Mouse (Mus musculus): ENCODE measurements around the gene Sergef. TPM values are rescaled to one million over a fixed set of nuclear protein-coding genes. Genes with fewer than 3 reads are reported as not detected.
"Not testable (repeated sequence)": the region's sequence is repeated elsewhere in the genome, so short reads cannot be mapped to it uniquely, and the experiment has no call there.

Sergef gene
- polyA plus RNA-seq, 1 experiment from 2014 or later = 21.1 TPM

DNA sequence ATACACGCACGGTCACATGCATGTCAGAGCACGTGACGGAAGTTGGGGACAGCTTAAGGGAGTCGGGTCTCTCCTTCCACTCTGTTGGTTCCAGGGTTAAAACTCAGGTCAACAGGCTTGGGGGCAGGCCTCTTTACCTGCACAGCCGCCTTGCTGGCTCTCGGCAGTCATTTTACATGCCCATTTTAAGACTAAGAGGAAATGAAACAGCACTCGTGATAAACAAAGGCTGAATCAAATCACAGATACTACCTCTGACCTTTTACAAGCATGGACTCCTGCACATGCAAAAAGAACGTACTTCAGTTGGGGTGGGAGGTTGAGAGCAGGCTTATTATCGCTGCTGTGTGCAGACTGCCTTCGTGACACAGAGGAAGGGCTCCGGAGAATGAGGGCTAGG lies 50.4 kb downstream of the Sergef start:
- ATAC-seq (ENCODE audit: low FRiP score, low read depth) = no peak
- WGBS = 93% methylated on average over 12 of the region's 12 CpGs

GRCm38 (mm10) chr7:46588005-46588404 lies 51.6 kb downstream of the Sergef start:
- no peak for ATAC-seq (ENCODE audit: low FRiP score, low read depth)
- WGBS = 83% methylated on average over 7 of the region's 7 CpGs
- H3K36me3 ChIP-seq = no peaks in the 10 kb centered on the region
- no peaks in the 10 kb centered on the region for H3K9me3 ChIP-seq
- H3K9ac ChIP-seq = no peak overlapping the region
- no peaks in the 10 kb centered on the region for H3K27me3 ChIP-seq (replicated peaks)
- no peaks in the 10 kb centered on the region for H3K4me1 ChIP-seq
- H3K4me2 ChIP-seq (replicated peaks) = no peak overlapping the region
- no peak overlapping the region for H3K4me3 ChIP-seq
- no peak overlapping the region for H3K27ac ChIP-seq

More for the DNA sequence above, 50.4 kb downstream of the Sergef start:
- H3K9me3 ChIP-seq = no peaks in the 10 kb centered on the region
- H3K4me2 ChIP-seq (replicated peaks) = no peak overlapping the region
- no peaks in the 10 kb centered on the region for H3K27me3 ChIP-seq (replicated peaks)
- H3K9ac ChIP-seq = no peak overlapping the region
- no peak overlapping the region for H3K27ac ChIP-seq
- H3K36me3 ChIP-seq = no peaks in the 10 kb centered on the region
- H3K4me3 ChIP-seq = no peak overlapping the region
- H3K4me1 ChIP-seq = no peaks in the 10 kb centered on the region

GRCm38 (mm10) chr7:46587466-46587865 lies 52.1 kb downstream of the Sergef start:
- Histone ChIP-seq H3K9me3 (no peaks in the 10 kb centered on the region), H3K9ac (no peak overlapping the region), H3K27ac (no peak overlapping the region), H3K4me1 (no peaks in the 10 kb centered on the region), H3K4me2 (replicated peaks) (no peak overlapping the region), H3K27me3 (replicated peaks) (no peaks in the 10 kb centered on the region), H3K36me3 (no peaks in the 10 kb centered on the region), H3K4me3 (no peak overlapping the region)
- WGBS = 80% methylated on average over 17 of the region's 17 CpGs
- ATAC-seq (ENCODE audit: low FRiP score, low read depth) = no peak

DNA sequence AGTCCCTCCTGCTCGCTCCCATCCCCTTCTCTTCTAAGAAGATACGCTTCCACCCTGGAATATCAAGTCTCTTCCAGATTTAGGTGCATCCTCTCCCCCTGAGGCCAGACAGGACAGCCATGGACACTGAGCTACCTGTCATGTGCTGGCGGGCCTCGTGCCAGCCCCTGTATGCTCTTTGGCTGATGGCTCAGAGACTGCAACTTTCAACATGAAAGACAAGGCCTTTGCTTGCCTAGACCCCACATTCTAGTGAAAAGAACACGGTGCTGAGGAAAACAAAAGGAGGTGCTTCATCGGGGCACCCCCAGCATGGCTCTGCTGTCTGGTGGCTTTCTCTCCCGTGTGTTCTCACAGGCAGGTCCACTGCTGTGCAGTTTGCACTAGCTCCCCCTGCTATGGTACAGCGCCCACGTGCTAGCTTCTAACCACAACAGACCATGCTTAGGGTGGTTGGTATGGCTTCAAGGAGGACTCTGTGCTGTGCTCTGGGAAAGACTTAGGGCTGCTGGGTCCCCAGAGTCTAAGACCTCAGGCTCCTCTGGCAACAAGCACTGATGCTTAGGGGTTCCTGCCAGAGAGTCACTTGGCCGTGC lies 52.9 kb downstream of the Sergef start:
- WGBS = 92% methylated on average over 10 of the region's 10 CpGs
- Histone ChIP-seq H3K4me1 (no peaks in the 10 kb centered on the region), H3K9ac (no peak overlapping the region), H3K9me3 (no peaks in the 10 kb centered on the region), H3K27ac (no peak overlapping the region), H3K36me3 (no peaks in the 10 kb centered on the region), H3K4me2 (replicated peaks) (no peak overlapping the region), H3K27me3 (replicated peaks) (no peaks in the 10 kb centered on the region), H3K4me3 (no peak overlapping the region)
- no peak for ATAC-seq (ENCODE audit: low FRiP score, low read depth)

DNA sequence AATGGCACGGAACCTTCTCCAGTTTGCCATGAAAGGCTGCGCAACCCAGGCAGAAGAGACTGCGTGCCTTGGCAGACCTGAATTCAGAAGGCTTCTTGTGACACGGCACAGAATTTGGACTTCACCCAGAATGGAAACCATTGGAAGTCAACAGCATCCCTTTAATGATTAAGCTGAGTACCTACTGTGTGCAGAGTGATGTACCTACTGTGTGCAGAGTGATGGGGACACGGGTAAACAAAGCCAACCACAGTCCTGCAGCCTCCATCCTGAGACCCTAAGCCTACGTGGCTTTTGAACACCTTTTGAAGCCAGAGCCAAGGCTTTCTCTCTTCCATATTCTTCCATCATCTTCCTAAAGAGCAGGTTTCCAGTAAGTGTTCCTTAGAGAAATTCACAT lies 56.9 kb downstream of the Sergef start:
- H3K4me2 ChIP-seq (replicated peaks) = no peak overlapping the region
- WGBS = 96% methylated on average over 6 of the region's 6 CpGs

DNA sequence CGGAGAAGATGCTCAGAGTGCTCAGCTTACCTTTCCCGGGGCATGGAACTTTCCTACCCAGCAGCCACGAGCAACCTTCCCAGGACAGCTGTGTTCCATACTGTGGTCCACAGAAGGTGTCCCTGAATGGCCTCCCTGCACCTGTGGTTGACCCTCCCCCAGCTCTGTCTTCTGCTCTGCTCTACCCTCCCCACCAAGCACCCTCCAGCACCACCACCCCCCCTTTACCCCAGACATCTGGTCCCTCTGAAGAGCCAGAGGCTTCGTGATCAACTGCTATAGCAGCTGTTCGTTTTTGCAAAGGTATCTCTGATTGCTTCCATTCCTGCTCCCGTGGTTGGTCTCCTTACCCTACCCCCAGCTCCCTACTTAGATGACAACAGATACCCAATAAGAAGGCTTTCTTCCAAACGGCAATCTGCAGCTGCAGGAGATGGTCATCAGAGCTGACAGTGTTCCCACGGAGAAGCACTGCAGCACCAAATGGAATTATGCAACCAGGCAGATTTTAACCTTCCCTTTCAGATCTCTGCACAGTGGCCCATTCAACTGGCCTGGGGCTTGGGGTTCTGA lies 58.2 kb downstream of the Sergef start:
- WGBS = 73% methylated on average over 8 of the region's 8 CpGs
- no peak overlapping the region for H3K27ac ChIP-seq

More for the DNA sequence above, 56.9 kb downstream of the Sergef start:
- Histone ChIP-seq H3K27me3 (replicated peaks) (no peaks in the 10 kb centered on the region), H3K9ac (no peak overlapping the region), H3K36me3 (no peaks in the 10 kb centered on the region), H3K4me1 (no peaks in the 10 kb centered on the region), H3K27ac (no peak overlapping the region), H3K9me3 (no peaks in the 10 kb centered on the region), H3K4me3 (no peak overlapping the region)
- no peak for ATAC-seq (ENCODE audit: low FRiP score, low read depth)

GRCm38 (mm10) chr7:46578091-46578490 lies 61.5 kb downstream of the Sergef start:
- no peaks in the 10 kb centered on the region for H3K36me3 ChIP-seq
- H3K9ac ChIP-seq = no peak overlapping the region
- peaks cover 4% of the 10 kb centered on the region for H3K4me1 ChIP-seq
- ATAC-seq (ENCODE audit: low FRiP score, low read depth) = no peak
- 93% methylated on average over 5 of the region's 5 CpGs for WGBS
- no peaks in the 10 kb centered on the region for H3K27me3 ChIP-seq (replicated peaks)
- no peak overlapping the region for H3K4me3 ChIP-seq
- H3K27ac ChIP-seq = no peak overlapping the region
- no peak overlapping the region for H3K4me2 ChIP-seq (replicated peaks)
- no peaks in the 10 kb centered on the region for H3K9me3 ChIP-seq

More for the DNA sequence above, 58.2 kb downstream of the Sergef start:
- Histone ChIP-seq H3K36me3 (no peaks in the 10 kb centered on the region), H3K9ac (no peak overlapping the region), H3K4me3 (no peak overlapping the region), H3K9me3 (no peaks in the 10 kb centered on the region), H3K4me1 (no peaks in the 10 kb centered on the region), H3K4me2 (replicated peaks) (no peak overlapping the region), H3K27me3 (replicated peaks) (no peaks in the 10 kb centered on the region)
- no peak for ATAC-seq (ENCODE audit: low FRiP score, low read depth)

GRCm38 (mm10) chr7:46575897-46576296 lies 63.7 kb downstream of the Sergef start:
- Histone ChIP-seq H3K4me3 (no peak overlapping the region), H3K4me1 (peaks cover 8% of the 10 kb centered on the region), H3K36me3 (no peaks in the 10 kb centered on the region), H3K4me2 (replicated peaks) (no peak overlapping the region), H3K9me3 (no peaks in the 10 kb centered on the region), H3K27me3 (replicated peaks) (no peaks in the 10 kb centered on the region), H3K27ac (no peak overlapping the region), H3K9ac (no peak overlapping the region)
- 81% methylated on average over 2 of the region's 2 CpGs for WGBS
- no peak for ATAC-seq (ENCODE audit: low FRiP score, low read depth)

- Histone ChIP-seq H3K36me3 (no peaks in the 10 kb centered on the region), H3K4me2 (replicated peaks) (no peak overlapping the region), H3K9me3 (no peaks in the 10 kb centered on the region), H3K27ac (no peak overlapping the region), H3K9ac (no peak overlapping the region), H3K4me3 (no peak overlapping the region), H3K4me1 (peaks cover 8% of the 10 kb centered on the region), H3K27me3 (replicated peaks) (no peaks in the 10 kb centered on the region)
- WGBS = 60% methylated on average over 15 of the region's 15 CpGs
- ATAC-seq (ENCODE audit: low FRiP score, low read depth) = no peak
Measured at GRCm38 (mm10) chr7:46572803-46573594, 66.6 kb downstream of the Sergef start.

- 73% methylated on average over 9 of the region's 9 CpGs for WGBS
- ATAC-seq (ENCODE audit: low FRiP score, low read depth) = not testable (repeated sequence)
Measured at GRCm38 (mm10) chr7:46569509-46569908, 70.1 kb downstream of the Sergef start.

GRCm38 (mm10) chr7:46566318-46567007 lies 73.1 kb downstream of the Sergef start:
- no peak for ATAC-seq (ENCODE audit: low FRiP score, low read depth)

More at GRCm38 (mm10) chr7:46569509-46569908, 70.1 kb downstream of the Sergef start:
- not testable (repeated sequence) for H3K36me3 ChIP-seq; H3K4me2 ChIP-seq (replicated peaks); H3K4me3 ChIP-seq; H3K4me1 ChIP-seq; H3K9me3 ChIP-seq; H3K27ac ChIP-seq; H3K9ac ChIP-seq; H3K27me3 ChIP-seq (replicated peaks)

GRCm38 (mm10) chr7:46565374-46565773 lies 74.2 kb downstream of the Sergef start:
- Histone ChIP-seq H3K9me3 (peaks cover 8% of the 10 kb centered on the region; the same call in 1 of the 2 replicates), H3K36me3 (peaks cover 8% of the 10 kb centered on the region), H3K27me3 (replicated peaks) (no peaks in the 10 kb centered on the region), H3K4me1 (no peaks in the 10 kb centered on the region), H3K4me3 (no peak overlapping the region), H3K4me2 (replicated peaks) (no peak overlapping the region), H3K27ac (no peak overlapping the region), H3K9ac (no peak overlapping the region)
- no peak for ATAC-seq (ENCODE audit: low FRiP score, low read depth)
- WGBS = 96% methylated on average over 7 of the region's 7 CpGs

More at GRCm38 (mm10) chr7:46566318-46567007, 73.1 kb downstream of the Sergef start:
- Histone ChIP-seq H3K27me3 (replicated peaks) (no peaks in the 10 kb centered on the region), H3K9ac (no peak overlapping the region), H3K36me3 (peaks cover 8% of the 10 kb centered on the region), H3K9me3 (peaks cover 8% of the 10 kb centered on the region; the same call in 1 of the 2 replicates), H3K27ac (no peak overlapping the region), H3K4me1 (no peaks in the 10 kb centered on the region), H3K4me2 (replicated peaks) (no peak overlapping the region), H3K4me3 (no peak overlapping the region)
- WGBS = 95% methylated on average over 8 of the region's 8 CpGs
